Mouse (Mus musculus) midbrain, embryonic 13.5 days (tissue): ENCODE measurements around the gene Coil. TPM values are rescaled to one million over a fixed set of nuclear protein-coding genes. Genes with fewer than 3 reads are reported as not detected.
A peak's percentile ranks its signal among the peaks of the same experiment; 100 is the strongest.

Experiments
- ATAC-seq: fragments of 200-750 bp; cut with Nextera tagmentation; 2 replicates; pipeline ENCODE4 v1.8.0; 2017; ENCODE audit warnings: mild to moderate bottlenecking, moderate TSS enrichment, moderate library complexity
- H3K27ac ChIP-seq: fragments of 300-500 bp; sonication (generic); 2 replicates; pipeline ENCODE4 v1.5.1; 2015; ENCODE audit warnings: inconsistent platforms, mild to moderate bottlenecking, moderate library complexity
- H3K27me3 ChIP-seq: fragments of 300-500 bp; sonication (generic); 2 replicates; pipeline ENCODE4 v1.6.1; 2015; ENCODE audit warnings: mild to moderate bottlenecking, inconsistent platforms
- H3K36me3 ChIP-seq: fragments of 300-500 bp; sonication (generic); 2 replicates; pipeline ENCODE4 v1.6.1; 2015; ENCODE audit warnings: mild to moderate bottlenecking, inconsistent platforms
- H3K4me1 ChIP-seq: fragments of 300-500 bp; sonication (generic); replicated peaks from 2 replicates; pipeline ENCODE4 v1.6.1; 2015; ENCODE audit warnings: inconsistent platforms
- H3K4me2 ChIP-seq: fragments of 300-500 bp; sonication (generic); replicated peaks from 2 replicates; pipeline ENCODE4 v1.6.1; 2015; ENCODE audit warnings: moderate library complexity, mild to moderate bottlenecking, inconsistent platforms
- H3K4me3 ChIP-seq: fragments of 300-500 bp; sonication (generic); replicated peaks from 2 replicates; pipeline ENCODE4 v1.5.1; 2015; ENCODE audit warnings: mild to moderate bottlenecking, inconsistent platforms
- H3K9ac ChIP-seq: fragments of 300-500 bp; sonication (generic); replicated peaks from 2 replicates; pipeline ENCODE4 v1.6.1; 2015; ENCODE audit warnings: mild to moderate bottlenecking, inconsistent platforms
- H3K9me3 ChIP-seq: fragments of 300-500 bp; sonication (generic); 2 replicates; pipeline ENCODE4 v1.6.1; 2016; ENCODE audit warnings: mild to moderate bottlenecking, inconsistent platforms
- WGBS: fragments of 180-500 bp; shearing (Covaris S2); methylation state at CpG from one replicate; pipeline ENCODE4 v1.1.7; 2015; 5-methylcytosine and 5-hydroxymethylcytosine counted together
- polyA plus RNA-seq: library from polyadenylated mRNA; unstranded; fragments of >200 nt; fragmentation: Nextera tagmentation; extraction: Ambion mirVana; gene quantifications from 2 replicates; pipeline ENCODE4 v1.2.1, GENCODE M21; 2015

Coil gene
- polyA plus RNA-seq, 1 experiment from 2014 or later = 28.1 TPM

GRCm38 (mm10) chr11:88949802-88950639 is 20.0 kb upstream of the Coil start:
- Histone ChIP-seq H3K4me3 (no peak overlapping the region), H3K4me1 (peaks cover 9% of the 10 kb centered on the region), H3K27ac (no peak overlapping the region), H3K9me3 (no peaks in the 10 kb centered on the region), H3K4me2 (no peak overlapping the region), H3K36me3 (peaks cover 16% of the 10 kb centered on the region; the same call in 1 of the 2 replicates), H3K9ac (no peak overlapping the region), H3K27me3 (no peaks in the 10 kb centered on the region)
- WGBS = 96% methylated on average over 8 of the region's 8 CpGs
- no peak for ATAC-seq

- H3K27me3 ChIP-seq = no peaks in the 10 kb centered on the region
- H3K36me3 ChIP-seq = peaks cover 16% of the 10 kb centered on the region; the same call in 1 of the 2 replicates
- 92% methylated on average over 13 of the region's 13 CpGs for WGBS
- no peak overlapping the region for H3K27ac ChIP-seq
- no peak overlapping the region for H3K4me2 ChIP-seq
- no peak for ATAC-seq
- H3K9ac ChIP-seq = no peak overlapping the region
- no peak overlapping the region for H3K4me3 ChIP-seq
- no peaks in the 10 kb centered on the region for H3K9me3 ChIP-seq
- H3K4me1 ChIP-seq = peaks cover 13% of the 10 kb centered on the region
Measured at GRCm38 (mm10) chr11:88950640-88951250, 19.3 kb upstream of the Coil start.

- Histone ChIP-seq H3K4me2 (no peak overlapping the region), H3K4me3 (no peak overlapping the region), H3K9ac (no peak overlapping the region), H3K27me3 (no peaks in the 10 kb centered on the region), H3K27ac (no peak overlapping the region), H3K36me3 (peaks cover 16% of the 10 kb centered on the region; the same call in 1 of the 2 replicates), H3K9me3 (no peaks in the 10 kb centered on the region), H3K4me1 (peaks cover 13% of the 10 kb centered on the region)
- ATAC-seq = no peak
- WGBS = 98% methylated on average over 2 of the region's 2 CpGs
Measured at GRCm38 (mm10) chr11:88951576-88951975, 18.5 kb upstream of the Coil start.

- H3K4me2 ChIP-seq = no peak overlapping the region
- H3K4me1 ChIP-seq = peaks cover 13% of the 10 kb centered on the region
- H3K27me3 ChIP-seq = no peaks in the 10 kb centered on the region
- H3K4me3 ChIP-seq = no peak overlapping the region
- no peak overlapping the region for H3K9ac ChIP-seq
- H3K36me3 ChIP-seq = peaks cover 12% of the 10 kb centered on the region; the same call in 1 of the 2 replicates
- H3K9me3 ChIP-seq = no peaks in the 10 kb centered on the region
- H3K27ac ChIP-seq = no peak overlapping the region
- 94% methylated on average over 5 of the region's 5 CpGs for WGBS
- no peak for ATAC-seq
Measured at GRCm38 (mm10) chr11:88952117-88952516, 17.9 kb upstream of the Coil start.

- H3K27ac ChIP-seq = no peak overlapping the region
- H3K9me3 ChIP-seq = no peaks in the 10 kb centered on the region
- H3K9ac ChIP-seq = no peak overlapping the region
- ATAC-seq = no peak
- no peak overlapping the region for H3K4me3 ChIP-seq
- no peak overlapping the region; the same call in 1 of the 2 replicates for H3K4me2 ChIP-seq
- peaks cover 12% of the 10 kb centered on the region; the same call in 1 of the 2 replicates for H3K36me3 ChIP-seq
- peaks cover 13% of the 10 kb centered on the region for H3K4me1 ChIP-seq
- 94% methylated on average over 3 of the region's 3 CpGs for WGBS
- H3K27me3 ChIP-seq = no peaks in the 10 kb centered on the region
Measured at GRCm38 (mm10) chr11:88953582-88953981, 16.5 kb upstream of the Coil start.

- H3K4me1 ChIP-seq = peaks cover 13% of the 10 kb centered on the region
- ATAC-seq = peak; percentile 65; the same call in 1 of the 2 replicates
- H3K9me3 ChIP-seq = no peaks in the 10 kb centered on the region
- peak overlapping the region; percentile 57 for H3K4me2 ChIP-seq
- peak overlapping the region; percentile 20; the same call in 1 of the 2 replicates for H3K27ac ChIP-seq
- peak overlapping the region; percentile 67 for H3K9ac ChIP-seq
- 0% methylated on average over 4 of the region's 4 CpGs for WGBS
- peak overlapping the region; percentile 46 for H3K4me3 ChIP-seq
- no peaks in the 10 kb centered on the region for H3K27me3 ChIP-seq
- peaks cover 12% of the 10 kb centered on the region; the same call in 1 of the 2 replicates for H3K36me3 ChIP-seq
Measured at GRCm38 (mm10) chr11:88954803-88955202, 15.2 kb upstream of the Coil start.

GRCm38 (mm10) chr11:88955217-88955969 is 14.7 kb upstream of the Coil start, which contains the start of gene Scpep1:
TSS of gene Scpep1 (minus strand) at chr11:88955465.
- 5% methylated on average over 34 of the region's 34 CpGs for WGBS
- no peaks in the 10 kb centered on the region for H3K27me3 ChIP-seq
- peaks cover 11% of the 10 kb centered on the region; the same call in 1 of the 2 replicates for H3K36me3 ChIP-seq
- ATAC-seq = peak; percentile 93
- peaks cover 13% of the 10 kb centered on the region for H3K4me1 ChIP-seq
- peak within 1 kb of the TSS; percentile 67 for H3K9ac ChIP-seq
- no peaks in the 10 kb centered on the region for H3K9me3 ChIP-seq
- peak within 1 kb of the TSS; percentile 46 for H3K4me3 ChIP-seq
- H3K4me2 ChIP-seq = peak within 1 kb of the TSS; percentile 57
- peak within 1 kb of the TSS; percentile 20; the same call in 1 of the 2 replicates for H3K27ac ChIP-seq

GRCm38 (mm10) chr11:88958851-88959250 is 11.2 kb upstream of the Coil start:
- no peak for ATAC-seq
- peaks cover 13% of the 10 kb centered on the region for H3K4me1 ChIP-seq
- H3K4me3 ChIP-seq = no peak overlapping the region
- no peaks in the 10 kb centered on the region for H3K36me3 ChIP-seq
- H3K9ac ChIP-seq = no peak overlapping the region
- H3K4me2 ChIP-seq = no peak overlapping the region
- H3K9me3 ChIP-seq = no peaks in the 10 kb centered on the region
- H3K27ac ChIP-seq = no peak overlapping the region
- no peaks in the 10 kb centered on the region for H3K27me3 ChIP-seq
- WGBS = 80% methylated on average over 3 of the region's 3 CpGs

- Histone ChIP-seq H3K36me3 (no peaks in the 10 kb centered on the region), H3K27ac (no peak within 1 kb of the TSS), H3K27me3 (no peaks in the 10 kb centered on the region), H3K9me3 (no peaks in the 10 kb centered on the region), H3K4me1 (no peaks in the 10 kb centered on the region), H3K9ac (no peak within 1 kb of the TSS), H3K4me2 (no peak within 1 kb of the TSS), H3K4me3 (no peak within 1 kb of the TSS)
- WGBS = 97% methylated on average over 2 of the region's 3 CpGs
- ATAC-seq = no peak
Measured at GRCm38 (mm10) chr11:88966881-88967361, 3.1 kb upstream of the Coil start, which contains the start of gene Elobl. TSS of gene Elobl (minus strand) at chr11:88966931.

- H3K4me3 ChIP-seq = peak overlapping the region; percentile 68
- ATAC-seq = peak; percentile 92
- no peaks in the 10 kb centered on the region for H3K36me3 ChIP-seq
- H3K27ac ChIP-seq = peak overlapping the region; percentile 93
- H3K9me3 ChIP-seq = no peaks in the 10 kb centered on the region
- H3K9ac ChIP-seq = peak overlapping the region; percentile 87
- H3K4me1 ChIP-seq = peaks cover 22% of the 10 kb centered on the region
- no peaks in the 10 kb centered on the region for H3K27me3 ChIP-seq
- WGBS = 2% methylated on average over 62 of the region's 62 CpGs
- H3K4me2 ChIP-seq = peak overlapping the region; percentile 70
Measured at GRCm38 (mm10) chr11:88973776-88974701, 4.0 kb downstream of the Coil start.

GRCm38 (mm10) chr11:88976320-88976719 is 6.3 kb downstream of the Coil start:
- no peak overlapping the region for H3K4me2 ChIP-seq
- 89% methylated on average over 2 of the region's 2 CpGs for WGBS
- H3K36me3 ChIP-seq = peaks cover 6% of the 10 kb centered on the region; the same call in 1 of the 2 replicates
- peaks cover 22% of the 10 kb centered on the region for H3K4me1 ChIP-seq
- ATAC-seq = no peak
- no peaks in the 10 kb centered on the region for H3K9me3 ChIP-seq
- H3K27ac ChIP-seq = no peak overlapping the region
- no peaks in the 10 kb centered on the region for H3K27me3 ChIP-seq
- no peak overlapping the region for H3K9ac ChIP-seq
- H3K4me3 ChIP-seq = no peak overlapping the region
